Mouse (Mus musculus) ES-E14 (cell line): Measurements from ENCODE around the gene Cldn15.

ENCODE experiments used
- HCFC1 ChIP-seq: IDR thresholded peaks from 2 replicates; pipeline ENCODE4 v1.6.1; 2012; ENCODE audit warnings: low read length, inconsistent platforms, borderline replicate concordance; ENCODE audit not compliant: insufficient read depth
- ZC3H11A ChIP-seq: IDR thresholded peaks from 2 replicates; pipeline ENCODE4 v1.6.1; 2012; ENCODE audit warnings: low read depth, mild to moderate bottlenecking, inconsistent platforms, low read length, borderline replicate concordance
- ZNF384 ChIP-seq: IDR thresholded peaks from 2 replicates; pipeline ENCODE4 v1.6.1; 2012; ENCODE audit warnings: low read depth, low read length, inconsistent platforms

GRCm38 (mm10) chr5:136987138-136987933, 20.9 kb downstream of the Cldn15 start:
- no peak; the same call in 1 of the 2 replicates for TF ChIP-seq HCFC1
- no peak for TF ChIP-seq ZNF384
- TF ChIP-seq ZC3H11A, result no peak
